ENCODE assay signal across 10 mouse cellular contexts in genomic region chr5:112282780-112283482, GRCm38 (mm10). TPM values are rescaled to one million over a fixed set of nuclear protein-coding genes. Genes with fewer than 3 reads are reported as not detected.
DNase-seq lines count a peak whose midpoint lies in the region; ATAC-seq and TF ChIP-seq lines count a peak whose summit lies in the region.
"Had no signal": no experiment of that assay in that cellular context is flagged by ENCODE, and none has a peak within 500 bp of the region (broad histone marks: within the 10 kb centered on the region; RNA-seq: fewer than 3 reads in every experiment).

No protein-coding gene starts in this region.

- peak overlapping the region; percentile 38 for H3K27ac ChIP-seq in kidney, adult 2 months (ENCODE audit: insufficient read depth, low read depth, low read length)
- H3K27ac ChIP-seq in MEL (ENCODE audit: control insufficient read depth, low read depth, low read length), result peak overlapping the region; percentile 86
- 0 out of 2 replicates have a peak overlapping the region, but pooled peaks have one; percentile 4 for H3K27ac ChIP-seq in intestine, postnatal 0 days (ENCODE audit: low read depth, low read length)
- H3K27ac ChIP-seq in thymus, adult 2 months (ENCODE audit: control insufficient read depth, insufficient read depth, low read length), result no peak overlapping the region
- H3K27ac ChIP-seq: midbrain, embryonic 13.5 days had no signal

- no peak overlapping the region for H3K4me2 ChIP-seq in intestine, postnatal 0 days (replicated peaks; ENCODE audit: low read depth)
- H3K4me2 ChIP-seq: midbrain, embryonic 13.5 days had no signal

- 60% methylated on average over 9 of the region's 9 CpGs for WGBS in kidney, adult 2 months
- 64% methylated on average over 9 of the region's 9 CpGs for WGBS in intestine, postnatal 0 days
- 48% methylated on average over 9 of the region's 9 CpGs for WGBS in thymus, adult 2 months

- no peaks in the 10 kb centered on the region for H3K27me3 ChIP-seq in kidney, adult 2 months (replicated peaks; ENCODE audit: control insufficient read depth, insufficient read depth, low read length)
- H3K27me3 ChIP-seq in MEL (ENCODE audit: control insufficient read depth in 1 of 2, insufficient read depth in 2 of 2, low read length in 2 of 2), result no peaks in the 10 kb centered on the region
- no peaks in the 10 kb centered on the region for H3K27me3 ChIP-seq in intestine, postnatal 0 days (replicated peaks; ENCODE audit: control insufficient read depth, insufficient read depth, low read length)
- no peaks in the 10 kb centered on the region for H3K27me3 ChIP-seq in thymus, adult 2 months (ENCODE audit: control insufficient read depth, insufficient read depth, low read length)
- H3K27me3 ChIP-seq: midbrain, embryonic 13.5 days; Patski had no signal

- no peak for TF ChIP-seq CTCF in kidney, adult 2 months (conservative IDR thresholded peaks at IDR 0.05; ENCODE audit: insufficient read depth, insufficient read length, low read depth, low read length)
- no peak for TF ChIP-seq CTCF in MEL (IDR thresholded peaks at IDR 0.05 in 2 of 3, conservative IDR thresholded peaks at IDR 0.05 in 1 of 3; ENCODE audit: control insufficient read depth in 1 of 3, insufficient read depth in 1 of 3, low read depth in 2 of 3, low read length in 3 of 3, poor library complexity in 1 of 3, severe bottlenecking in 1 of 3)
- TF ChIP-seq CTCF in intestine, postnatal 0 days (IDR thresholded peaks at IDR 0.05; ENCODE audit: low read depth), result no peak
- TF ChIP-seq CTCF in thymus, adult 2 months (IDR thresholded peaks at IDR 0.05; ENCODE audit: borderline replicate concordance, control insufficient read depth, extremely low read depth, insufficient read depth, low read length, poor library complexity), result no peak

- no peaks in the 10 kb centered on the region for H3K36me3 ChIP-seq in kidney, adult 2 months (ENCODE audit: control insufficient read depth, insufficient read depth, low read length)
- H3K36me3 ChIP-seq in MEL (ENCODE audit: control insufficient read depth in 1 of 2, insufficient read depth in 2 of 2, low read length in 2 of 2), result peaks cover 0 to 76% of the 10 kb centered on the region in 2 experiments; a peak in 2 of 4 replicates
- no peaks in the 10 kb centered on the region for H3K36me3 ChIP-seq in intestine, postnatal 0 days (ENCODE audit: control insufficient read depth, insufficient read depth)
- H3K36me3 ChIP-seq in thymus, adult 2 months (ENCODE audit: control insufficient read depth, insufficient read depth, low read length), result no peaks in the 10 kb centered on the region
- H3K36me3 ChIP-seq: midbrain, embryonic 13.5 days had no signal

- H3K79me2 ChIP-seq in MEL (ENCODE audit: control insufficient read depth, insufficient read depth, low read length, poor library complexity), result peaks cover 76% of the 10 kb centered on the region

- peak overlapping the region; percentile 32 for H3K9ac ChIP-seq in MEL (ENCODE audit: control insufficient read depth, low read depth, low read length, poor library complexity, severe bottlenecking)
- H3K9ac ChIP-seq in intestine, postnatal 0 days (ENCODE audit: low read depth, low read length), result no peak overlapping the region
- H3K9ac ChIP-seq: midbrain, embryonic 13.5 days had no signal

- no peak for TF ChIP-seq POLR2A in kidney, adult 2 months (IDR thresholded peaks at IDR 0.05; ENCODE audit: low read depth, low read length)
- TF ChIP-seq POLR2A in MEL (IDR thresholded peaks at IDR 0.05; ENCODE audit: control insufficient read depth in 1 of 2, insufficient read depth in 1 of 2, low read depth in 1 of 2, low read length in 2 of 2, poor library complexity in 1 of 2), result no peak
- no peak for TF ChIP-seq POLR2A in thymus, adult 2 months (IDR thresholded peaks at IDR 0.05; ENCODE audit: control insufficient read depth, extremely low read depth, insufficient read depth, low read length, poor library complexity)

- peaks cover 18% of the 10 kb centered on the region for H3K4me1 ChIP-seq in kidney, adult 2 months (ENCODE audit: control insufficient read depth, insufficient read depth, low read length)
- peaks cover 16 to 91% of the 10 kb centered on the region in 2 experiments for H3K4me1 ChIP-seq in MEL (ENCODE audit: control insufficient read depth in 1 of 2, insufficient read depth in 2 of 2, low read length in 2 of 2)
- peaks cover under 1% of the 10 kb centered on the region; the same call in 1 of the 2 replicates for H3K4me1 ChIP-seq in intestine, postnatal 0 days (replicated peaks; ENCODE audit: control insufficient read depth, insufficient read depth, low read length)
- peaks cover 79% of the 10 kb centered on the region for H3K4me1 ChIP-seq in thymus, adult 2 months (replicated peaks; ENCODE audit: control insufficient read depth, insufficient read depth, low read length)

- no peak for TF ChIP-seq RAD21 in MEL (IDR thresholded peaks at IDR 0.05; ENCODE audit: low read depth, low read length)

- peak; percentile 48 for DNase-seq in kidney, adult 2 months
- no peak for DNase-seq in kidney, adult 9 months
- DNase-seq in 3T3-L1 (ENCODE audit: low read depth, low spot score) (peak; percentile 25), MEL (ENCODE audit: low read depth, low spot score) (peak; percentile 44)
- no peak for DNase-seq in testis, postnatal 14 days (ENCODE audit: low spot score)
- DNase-seq in thymus, adult 2 months, result no peak
- no peak for DNase-seq in embryo, embryonic 9.5 days (ENCODE audit: extremely low spot score)

- TF ChIP-seq EP300 in MEL (IDR thresholded peaks at IDR 0.05; ENCODE audit: low read depth in 1 of 2, low read length in 2 of 2), result no peak

- H3K9me3 ChIP-seq in MEL (replicated peaks; ENCODE audit: insufficient read depth, low read length), result no peaks in the 10 kb centered on the region
- no peaks in the 10 kb centered on the region for H3K9me3 ChIP-seq in intestine, postnatal 0 days (ENCODE audit: control insufficient read depth)
- H3K9me3 ChIP-seq: midbrain, embryonic 13.5 days had no signal

- no peak overlapping the region for H3K4me3 ChIP-seq in kidney, adult 2 months (ENCODE audit: insufficient read depth, low read depth, low read length)
- no peak overlapping the region for H3K4me3 ChIP-seq in MEL (ENCODE audit: control insufficient read depth in 1 of 2, insufficient read depth in 1 of 2, low read depth in 2 of 2, low read length in 2 of 2)
- no peak overlapping the region for H3K4me3 ChIP-seq in intestine, postnatal 0 days (ENCODE audit: low read depth, low read length)
- H3K4me3 ChIP-seq in thymus, adult 2 months (ENCODE audit: control insufficient read depth, insufficient read depth, low read length), result no peak overlapping the region
- H3K4me3 ChIP-seq: midbrain, embryonic 13.5 days had no signal

- no peak for ATAC-seq in intestine, postnatal 0 days
- ATAC-seq: midbrain, embryonic 13.5 days; Patski had no signal

TF ChIP-seq in MEL, 35 proteins besides CTCF, POLR2A, EP300 and RAD21:
- no peak for TF ChIP-seq TBP (IDR thresholded peaks at IDR 0.05; ENCODE audit: low read depth, low read length)

RNA-seq across cellular contexts. Expression of gene Tpst2, which starts 6.4 kb away (rescaled TPM):
- 37.6 and 42.0 TPM in 2 replicates for polyA plus RNA-seq in kidney, adult 2 months (2012; rRNA removed)
- 63.1 and 86.1 TPM in 2 replicates for total RNA-seq in MEL (2012; rRNA removed)
- 10 to 100 TPM in 1 of 2 experiments, not detected in 1; 57.8 TPM for polyA plus RNA-seq in MEL (2012; ENCODE audit: insufficient read depth in 1 of 2, insufficient read length in 2 of 2, low read depth in 1 of 2, low replicate concordance in 2 of 2, missing spikeins in 1 of 2)
- 45.3 and 48.4 TPM in 2 replicates for polyA plus RNA-seq in intestine, postnatal 0 days (2015; fragmentation: Nextera tagmentation; extraction: Ambion mirVana)
- 62.7 and 63.5 TPM in 2 replicates for polyA plus RNA-seq in thymus, adult 2 months (2012; rRNA removed)

RNA-seq across cellular contexts. Expression of gene Crybb1, which starts 27.3 kb away (rescaled TPM):
- polyA plus RNA-seq in kidney, adult 2 months (2012; rRNA removed), result 0.14 TPM in 1 of 2 replicates, not detected in the other
- total RNA-seq in MEL (2012; rRNA removed), result 0.27 TPM in 1 of 2 replicates, not detected in the other
- under 1 TPM in 1 of 2 experiments, not detected in 1; 0.24 TPM for polyA plus RNA-seq in MEL (2012; ENCODE audit: insufficient read depth in 1 of 2, insufficient read length in 2 of 2, low read depth in 1 of 2, low replicate concordance in 2 of 2, missing spikeins in 1 of 2)
- polyA plus RNA-seq in intestine, postnatal 0 days (2015; fragmentation: Nextera tagmentation; extraction: Ambion mirVana), result 0.22 and 0.34 TPM in 2 replicates
- 0.15 and 0.40 TPM in 2 replicates for polyA plus RNA-seq in thymus, adult 2 months (2012; rRNA removed)
- polyA plus RNA-seq: Patski had no signal

RNA-seq across cellular contexts. Expression of gene Cryba4, which starts 30.6 kb away (rescaled TPM):
- 0.35 TPM in 1 of 2 replicates, not detected in the other for polyA plus RNA-seq in kidney, adult 2 months (2012; rRNA removed)
- 0.29 and 0.39 TPM in 2 replicates for total RNA-seq in MEL (2012; rRNA removed)
- polyA plus RNA-seq in MEL (2012; ENCODE audit: insufficient read depth in 1 of 2, insufficient read length in 2 of 2, low read depth in 1 of 2, low replicate concordance in 2 of 2, missing spikeins in 1 of 2), result under 1 TPM in 1 of 2 experiments, not detected in 1; 0.77 TPM
- 1.1 and 1.3 TPM in 2 replicates for polyA plus RNA-seq in intestine, postnatal 0 days (2015; fragmentation: Nextera tagmentation; extraction: Ambion mirVana)
- 0.41 and 3.1 TPM in 2 replicates for polyA plus RNA-seq in thymus, adult 2 months (2012; rRNA removed)
- polyA plus RNA-seq: Patski had no signal

RNA-seq across cellular contexts. Expression of gene Tfip11, which starts 43.2 kb away (rescaled TPM):
- 26.7 and 29.1 TPM in 2 replicates for polyA plus RNA-seq in kidney, adult 2 months (2012; rRNA removed)
- total RNA-seq in MEL (2012; rRNA removed), result 30.3 and 34.6 TPM in 2 replicates
- polyA plus RNA-seq in MEL (2012; ENCODE audit: insufficient read depth in 1 of 2, insufficient read length in 2 of 2, low read depth in 1 of 2, low replicate concordance in 2 of 2, missing spikeins in 1 of 2), result 10 to 100 TPM in 1 of 2 experiments, not detected in 1; 44.7 TPM
- polyA plus RNA-seq in intestine, postnatal 0 days (2015; fragmentation: Nextera tagmentation; extraction: Ambion mirVana), result 13.6 and 14.3 TPM in 2 replicates
- 58.9 and 63.2 TPM in 2 replicates for polyA plus RNA-seq in thymus, adult 2 months (2012; rRNA removed)

RNA-seq across cellular contexts. Expression of gene Srrd, which starts 59.9 kb away (rescaled TPM):
- polyA plus RNA-seq in kidney, adult 2 months (2012; rRNA removed), result 31.2 and 39.3 TPM in 2 replicates
- total RNA-seq in MEL (2012; rRNA removed), result 29.4 and 36.5 TPM in 2 replicates
- polyA plus RNA-seq in MEL (2012; ENCODE audit: insufficient read depth in 1 of 2, insufficient read length in 2 of 2, low read depth in 1 of 2, low replicate concordance in 2 of 2, missing spikeins in 1 of 2), result 10 to 100 TPM in 1 of 2 experiments, not detected in 1; 49.3 TPM
- 15.4 and 19.0 TPM in 2 replicates for polyA plus RNA-seq in intestine, postnatal 0 days (2015; fragmentation: Nextera tagmentation; extraction: Ambion mirVana)
- polyA plus RNA-seq in thymus, adult 2 months (2012; rRNA removed), result 56.2 and 64.4 TPM in 2 replicates

Comparison
In these comparisons a context has a peak if more than half of its experiments do, and no peak if none do; other contexts are left out.
1. DNase-seq: peak in kidney, adult 2 months (single experiment), 3T3-L1 (single experiment) and MEL (single experiment); none in kidney, adult 9 months (single experiment), testis, postnatal 14 days (single experiment), thymus, adult 2 months (single experiment) and embryo, embryonic 9.5 days (single experiment).